Mouse (Mus musculus) CH12.LX (cell line): ENCODE data around the gene Adam8. TPM values are rescaled to one million over a fixed set of nuclear protein-coding genes. Genes with fewer than 3 reads are reported as not detected.
A peak's percentile ranks its signal among the peaks of the same experiment; 100 is the strongest.

Source experiments
- DNase-seq: peaks from one replicate; pipeline ENCODE4 v3.0.0-alpha.2; 2013; ENCODE audit errors: extremely low read depth
- H3K27ac ChIP-seq: 2 replicates; pipeline ENCODE4 v1.5.1; 2012; ENCODE audit warnings: low read depth, mild to moderate bottlenecking, control low read depth, moderate library complexity; ENCODE audit not compliant: insufficient read depth
- H3K27me3 ChIP-seq: replicated peaks from 2 replicates; pipeline ENCODE3; 2012; ENCODE audit warnings: inconsistent platforms
- H3K36me3 ChIP-seq, 2 experiments: replicated peaks in 1 of 2; 2 replicates each; pipeline versions ENCODE3 to v1.6.1; 2012; ENCODE audit warnings: inconsistent platforms in 1 of 2, low read length in 1 of 2, mild to moderate bottlenecking in 1 of 2, mixed read lengths in 1 of 2, moderate library complexity in 1 of 2; ENCODE audit not compliant: control insufficient read depth in 1 of 2, insufficient read depth in 1 of 2
- H3K4me1 ChIP-seq, 2 experiments: 2 replicates each; pipeline ENCODE4 v1.6.1; 2012; ENCODE audit warnings: inconsistent platforms in 1 of 2, moderate library complexity in 1 of 2; ENCODE audit not compliant: insufficient read depth in 2 of 2, control insufficient read depth in 1 of 2
- H3K4me2 ChIP-seq: 2 replicates; pipeline ENCODE4 v1.6.1; 2012; ENCODE audit warnings: low read depth, mild to moderate bottlenecking, control low read depth; ENCODE audit not compliant: poor library complexity, insufficient read depth, severe bottlenecking
- H3K4me3 ChIP-seq, 3 experiments: fragments of 150-350 bp in 1 of 3; sonication (generic) in 1 of 3; replicated peaks in 1 of 3; 2 replicates each; pipeline versions ENCODE3 to v1.5.1; 2011 to 2012; ENCODE audit warnings: low read depth in 2 of 3, low read length in 2 of 3, mild to moderate bottlenecking in 2 of 3, moderate library complexity in 2 of 3, control low read depth in 1 of 3, improper control_type of control experiment in 1 of 3, inconsistent platforms in 1 of 3, mixed read lengths in 1 of 3; ENCODE audit not compliant: poor library complexity in 1 of 3
- H3K79me2 ChIP-seq: replicated peaks from 2 replicates; pipeline ENCODE4 v1.6.1; 2012; ENCODE audit warnings: mild to moderate bottlenecking, moderate library complexity; ENCODE audit not compliant: control insufficient read depth, poor library complexity, insufficient read depth, severe bottlenecking; ENCODE audit errors: extremely low read depth
- H3K9ac ChIP-seq: 2 replicates; pipeline ENCODE4 v1.6.1; 2012; ENCODE audit warnings: low read depth, mild to moderate bottlenecking, control low read depth, moderate library complexity; ENCODE audit not compliant: insufficient read depth
- H3K9me3 ChIP-seq: replicated peaks from 2 replicates; pipeline ENCODE3; 2012; ENCODE audit warnings: low read length, inconsistent platforms, mixed read lengths
- CHD1 ChIP-seq: IDR thresholded peaks from 2 replicates; pipeline ENCODE4 v1.6.1; 2012; ENCODE audit warnings: low read depth, low read length, improper control_type of control experiment, inconsistent platforms
- EP300 ChIP-seq: IDR thresholded peaks from 2 replicates; pipeline ENCODE4 v1.6.1; 2011; ENCODE audit warnings: low read length, improper control_type of control experiment
- JUND ChIP-seq: conservative IDR thresholded peaks from 2 replicates; pipeline ENCODE4 v1.6.1; 2011; ENCODE audit warnings: low read depth, low read length, improper control_type of control experiment
- KAT2A ChIP-seq: IDR thresholded peaks from 2 replicates; pipeline ENCODE4 v1.6.1; 2012; ENCODE audit warnings: low read length, improper control_type of control experiment, inconsistent platforms; ENCODE audit not compliant: insufficient replicate concordance
- MAFK ChIP-seq: IDR thresholded peaks from 2 replicates; pipeline ENCODE4 v1.6.1; 2011; ENCODE audit warnings: low read length, improper control_type of control experiment; ENCODE audit not compliant: insufficient replicate concordance
- NELFE ChIP-seq: IDR thresholded peaks from 2 replicates; pipeline ENCODE4 v1.6.1; 2011; ENCODE audit warnings: low read depth, low read length, improper control_type of control experiment
- PAX5 ChIP-seq: IDR thresholded peaks from 2 replicates; pipeline ENCODE4 v1.6.1; 2012; ENCODE audit warnings: low read length, inconsistent platforms, mixed read lengths
- POLR2AphosphoS2 ChIP-seq: IDR thresholded peaks from 2 replicates; pipeline ENCODE4 v1.6.1; 2011; ENCODE audit warnings: low read depth, low read length, improper control_type of control experiment
- RAD21 ChIP-seq: IDR thresholded peaks from 2 replicates; pipeline ENCODE4 v1.6.1; 2011; ENCODE audit warnings: low read depth, mild to moderate bottlenecking, low read length, improper control_type of control experiment, moderate library complexity
- RCOR1 ChIP-seq: conservative IDR thresholded peaks from 2 replicates; pipeline ENCODE4 v1.6.1; 2012; ENCODE audit warnings: low read depth, mild to moderate bottlenecking, inconsistent platforms, low read length, improper control_type of control experiment
- TBP ChIP-seq: conservative IDR thresholded peaks from 2 replicates; pipeline ENCODE4 v1.6.1; 2011; ENCODE audit warnings: low read depth, low read length, improper control_type of control experiment
- UBTF ChIP-seq: IDR thresholded peaks from 2 replicates; pipeline ENCODE4 v1.6.1; 2012; ENCODE audit warnings: low read depth, mild to moderate bottlenecking, inconsistent platforms, low read length, improper control_type of control experiment, moderate library complexity
- USF1 ChIP-seq: IDR thresholded peaks from 2 replicates; pipeline ENCODE4 v1.6.1; 2014; ENCODE audit warnings: low read depth, mild to moderate bottlenecking, inconsistent platforms, low read length, improper control_type of control experiment
- ZC3H11A ChIP-seq: IDR thresholded peaks from 2 replicates; pipeline ENCODE4 v1.6.1; 2012; ENCODE audit warnings: low read depth, mild to moderate bottlenecking, inconsistent platforms, low read length, improper control_type of control experiment
- dilution Hi-C: fragments of 300-500 bp; cut with MboI; formaldehyde crosslinking; loops from 2 replicates; pipeline ENCODE4 v1.14.3; 2020; ENCODE audit warnings: low sequenced_read_pairs; ENCODE audit not compliant: extremely low pct_unique_long_range_greater_than_20kb, extremely low pct_ligation_motif_present
- in situ Hi-C: fragments of 300-500 bp; cut with MboI; formaldehyde crosslinking; loops from 3 replicates; pipeline ENCODE4 v1.14.3; 2019; ENCODE audit warnings: low sequenced_read_pairs, low pct_ligation_motif_present, low pct_unique_long_range_greater_than_20kb, mixed read lengths
- polyA plus RNA-seq: library from polyadenylated mRNA; unstranded; fragments of >175 nt; gene quantifications from 2 replicates; pipeline ENCODE4 v1.2.1, GENCODE M21; 2012; ENCODE audit warnings: low read depth; ENCODE audit not compliant: insufficient read length
- total RNA-seq, 2 experiments: library from RNA; depleted of rRNA; stranded (reverse); fragments of 300-350 nt in 1 of 2; fragments of >200 nt in 1 of 2; gene quantifications; 2 replicates each; pipeline ENCODE4 v1.2.3; 2012 to 2014

The Adam8 gene
- total and polyA plus RNA-seq, 3 experiments = 46.3 to 63.7 (median 46.5) TPM

GRCm38 (mm10) chr7:139980778-139981177 is 11.6 kb downstream of the Adam8 start:
- no peak overlapping the region for H3K27ac ChIP-seq
- dilution Hi-C loops (no loop called here), in situ Hi-C loops (no loop called here)
- no peaks in the 10 kb centered on the region for H3K79me2 ChIP-seq
- peak; percentile 73; the same call in 1 of the 2 replicates for TF ChIP-seq MAFK
- TF ChIP-seq ZC3H11A = no peak
- peaks cover 57 to 70% of the 10 kb centered on the region in 2 experiments for H3K36me3 ChIP-seq
- H3K27me3 ChIP-seq = no peaks in the 10 kb centered on the region
- peaks cover 3 to 58% of the 10 kb centered on the region in 2 experiments; a peak in 3 of 4 replicates for H3K4me1 ChIP-seq
- no peak overlapping the region for H3K9ac ChIP-seq
- H3K4me2 ChIP-seq = no peak overlapping the region
- no peak for DNase-seq
- H3K9me3 ChIP-seq = no peaks in the 10 kb centered on the region
- H3K4me3 ChIP-seq = no peak overlapping the region

- dilution Hi-C loops = no loop called here
- Histone ChIP-seq H3K27me3 (no peaks in the 10 kb centered on the region), H3K36me3 (peaks cover 41 to 53% of the 10 kb centered on the region in 2 experiments), H3K4me1 (peaks cover 7 to 64% of the 10 kb centered on the region in 2 experiments), H3K27ac (no peak overlapping the region), H3K9me3 (no peaks in the 10 kb centered on the region), H3K9ac (no peak overlapping the region), H3K79me2 (no peaks in the 10 kb centered on the region), H3K4me2 (no peak overlapping the region), H3K4me3 (no peak overlapping the region)
- TF ChIP-seq PAX5 (no peak), CHD1 (no peak), RAD21 (no peak), NELFE (no peak), EP300 (no peak), KAT2A (no peak), JUND (no peak), USF1 (no peak), ZC3H11A (no peak), POLR2AphosphoS2 (no peak), TBP (no peak), UBTF (no peak), RCOR1 (no peak)
- DNase-seq = no peak
- in situ Hi-C loops = no loop called here
These were observed 13.2 kb downstream of the Adam8 start for GRCm38 (mm10) chr7:139979011-139979719.
